Mouse (Mus musculus) left cerebral cortex, postnatal 4 days (tissue): Measurements from ENCODE around the gene Adam19. TPM values are rescaled to one million over a fixed set of nuclear protein-coding genes. Genes with fewer than 3 reads are reported as not detected.
"Not testable (repeated sequence)": the region's sequence is repeated elsewhere in the genome, so short reads cannot be mapped to it uniquely, and the experiment has no call there.

Experiments
- DNase-seq: peaks from one replicate; pipeline ENCODE4 v3.0.0-alpha.2; 2022
- intact Hi-C: fragments of 180-260 bp; cut with DNase I; formaldehyde crosslinking; loops from one replicate; pipeline ENCODE4 v1.15.1; 2025
- total RNA-seq, 2 experiments: library from RNA; stranded (reverse); gene quantifications; 2 replicates each; pipeline ENCODE4 v1.2.3; 2021

The Adam19 gene
- total RNA-seq, result 10 to 100 TPM; 40.0 to 44.9 TPM

DNA sequence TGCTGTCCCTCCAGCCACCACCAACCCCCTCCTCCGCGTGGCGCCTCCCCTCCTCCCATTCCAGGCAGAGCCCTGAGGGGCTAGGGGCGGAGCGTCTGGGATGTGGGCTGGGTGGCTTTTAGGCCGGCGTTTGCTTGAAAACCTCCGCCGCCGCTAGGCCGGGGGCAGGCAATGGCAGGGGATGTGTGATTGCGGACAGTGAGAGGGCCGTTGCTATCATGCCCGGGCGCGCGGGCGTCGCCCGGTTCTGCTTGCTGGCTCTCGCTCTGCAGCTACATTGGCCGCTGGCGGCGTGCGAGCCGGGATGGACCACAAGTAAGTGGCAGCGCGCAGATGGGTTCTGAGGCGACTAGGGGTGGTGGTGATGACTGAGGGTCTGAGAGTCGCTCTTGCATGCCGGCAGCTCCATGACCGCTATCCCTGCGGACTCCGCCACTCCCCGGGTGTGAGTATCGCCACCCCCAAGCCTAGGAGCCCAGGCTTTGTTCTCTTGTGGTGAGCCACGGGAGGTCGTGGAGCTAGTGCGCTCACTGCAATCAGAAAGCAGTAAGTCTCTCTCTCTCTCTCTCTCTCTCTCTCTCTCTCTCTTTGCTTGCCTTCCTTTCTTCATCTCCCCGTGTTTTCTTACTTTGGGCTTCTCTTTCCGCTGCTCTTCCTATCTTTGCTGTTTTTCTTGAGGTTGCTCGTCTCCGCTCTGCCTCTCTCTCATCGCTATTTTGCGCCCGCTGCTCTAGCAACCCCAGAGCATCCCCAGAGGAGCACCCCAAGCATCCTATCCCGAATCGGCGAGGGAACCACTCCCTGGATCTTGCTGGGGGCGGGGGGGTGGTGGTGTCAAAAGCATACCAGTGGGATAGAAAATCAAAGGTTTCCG, at the start of gene Adam19:
Gene Adam19, plus strand, starts transcription at position 97 of the 874 bp plus-strand sequence.
- DNase-seq, result peak; percentile 88
- intact Hi-C loops, result loop anchor here (10.0 kb wide), 1 partner anchor 91 kb away; no protein-coding TSS in a partner anchor

DNA sequence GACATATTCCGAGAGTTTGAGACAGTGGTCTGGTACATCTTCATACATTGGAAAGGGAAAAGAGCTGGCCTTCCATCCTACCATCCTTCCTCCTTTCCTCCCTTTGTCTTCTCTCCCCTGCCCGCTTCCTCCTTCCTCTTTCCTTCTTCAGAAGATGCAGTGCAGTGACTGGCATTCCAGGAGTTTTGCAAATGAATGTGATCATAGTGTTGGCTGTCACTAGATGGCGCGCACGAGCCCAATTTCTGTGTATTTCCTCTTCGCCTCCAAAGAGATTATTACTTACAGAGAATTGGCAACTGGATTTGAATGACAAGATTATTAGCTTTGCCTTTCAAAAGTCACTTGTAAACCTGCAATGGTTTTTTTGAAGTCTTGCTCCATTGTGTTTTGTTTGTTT, 39.7 kb upstream of the Adam19 start:
- peak; percentile 76 for DNase-seq
- intact Hi-C loops, result no loop called here

DNA sequence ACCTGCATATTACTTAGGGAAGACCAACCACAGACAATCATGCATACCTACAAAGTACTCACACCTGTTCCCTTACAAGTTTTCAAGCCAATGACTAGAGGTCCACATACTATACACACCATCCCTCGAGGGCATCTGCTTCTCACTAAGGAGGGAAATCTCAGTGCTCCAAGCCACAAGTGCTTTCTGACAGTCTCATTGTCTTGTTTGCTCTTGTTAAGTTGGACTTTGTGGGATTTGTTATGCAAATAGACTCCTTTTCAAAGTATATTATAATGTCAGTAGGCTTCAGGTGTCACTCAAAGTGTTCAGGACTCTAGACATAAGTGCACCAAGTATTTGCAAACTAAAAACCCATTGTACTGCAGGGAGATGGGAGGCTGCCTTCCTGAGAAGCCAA, 35.5 kb upstream of the Adam19 start:
- intact Hi-C loops, result loop anchor here (10.0 kb wide), 1 partner anchor 195 kb away; no protein-coding TSS in a partner anchor
- no peak for DNase-seq

DNA sequence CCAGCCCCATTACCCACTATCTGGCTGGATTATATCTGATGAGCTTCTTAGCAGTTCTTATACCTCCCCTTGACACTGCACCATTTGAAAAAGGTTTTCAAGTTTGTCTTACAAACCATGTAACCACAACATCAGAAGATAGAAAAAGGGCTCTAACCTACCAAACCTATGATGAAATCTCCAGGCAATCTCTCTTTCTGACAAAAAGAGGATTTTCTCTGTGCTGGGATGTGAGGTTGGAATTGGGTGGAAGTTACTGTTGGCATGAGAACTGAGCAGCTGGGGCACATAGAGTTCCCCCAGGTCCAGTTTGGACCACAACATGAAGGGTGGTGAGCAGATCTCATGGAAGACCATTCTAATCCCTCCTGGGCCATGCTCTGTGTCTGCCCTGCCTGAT, 33.9 kb upstream of the Adam19 start:
- DNase-seq, result no peak
- intact Hi-C loops, result loop anchor here (10.0 kb wide), 1 partner anchor 193 kb away; no protein-coding TSS in a partner anchor

DNA sequence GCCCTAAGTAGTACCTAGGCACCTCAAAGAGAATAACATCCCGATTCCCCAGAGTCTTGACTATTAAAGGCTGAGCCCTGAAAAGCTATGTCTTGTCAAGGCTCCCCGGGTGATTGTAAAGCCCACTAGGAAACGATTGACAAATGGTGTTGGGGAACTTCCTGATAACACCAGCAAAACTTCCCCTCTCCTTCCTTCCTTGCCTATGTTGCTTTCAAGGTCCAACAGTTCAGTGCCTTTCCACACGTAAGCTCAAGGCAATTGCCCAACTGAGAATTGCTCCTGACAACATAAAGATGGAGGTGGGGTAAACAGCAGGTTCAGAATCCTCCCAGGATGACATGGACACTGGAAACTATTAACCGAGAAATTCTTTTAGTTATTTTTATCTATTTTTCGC, 32.8 kb upstream of the Adam19 start:
- intact Hi-C loops, result loop anchor here (10.0 kb wide), 1 partner anchor 192 kb away; no protein-coding TSS in a partner anchor
- no peak for DNase-seq

DNA sequence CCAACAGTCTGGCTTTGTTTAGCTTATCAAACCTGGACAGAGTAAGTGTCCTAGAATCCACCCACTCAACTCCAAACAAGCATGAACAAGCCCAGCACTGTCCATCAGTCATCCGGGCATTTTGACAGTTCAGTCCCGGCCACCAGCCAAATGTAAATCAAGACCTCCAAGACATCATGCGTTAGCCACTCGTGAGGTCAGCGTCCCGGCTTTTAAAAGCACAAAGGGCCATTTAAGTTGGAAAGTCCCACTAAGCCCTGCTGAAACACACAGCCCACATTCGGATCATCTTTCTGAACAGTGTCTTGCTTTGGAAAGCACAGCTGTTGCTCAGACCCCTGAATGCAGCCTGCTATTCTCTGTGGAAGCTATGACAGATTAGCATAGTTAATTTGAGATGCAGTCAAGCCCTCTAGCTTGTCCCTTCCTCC, 29.8 kb upstream of the Adam19 start:
- peak; percentile 36 for DNase-seq
- intact Hi-C loops, result loop anchor here (10.0 kb wide), 1 partner anchor 189 kb away; no protein-coding TSS in a partner anchor

DNA sequence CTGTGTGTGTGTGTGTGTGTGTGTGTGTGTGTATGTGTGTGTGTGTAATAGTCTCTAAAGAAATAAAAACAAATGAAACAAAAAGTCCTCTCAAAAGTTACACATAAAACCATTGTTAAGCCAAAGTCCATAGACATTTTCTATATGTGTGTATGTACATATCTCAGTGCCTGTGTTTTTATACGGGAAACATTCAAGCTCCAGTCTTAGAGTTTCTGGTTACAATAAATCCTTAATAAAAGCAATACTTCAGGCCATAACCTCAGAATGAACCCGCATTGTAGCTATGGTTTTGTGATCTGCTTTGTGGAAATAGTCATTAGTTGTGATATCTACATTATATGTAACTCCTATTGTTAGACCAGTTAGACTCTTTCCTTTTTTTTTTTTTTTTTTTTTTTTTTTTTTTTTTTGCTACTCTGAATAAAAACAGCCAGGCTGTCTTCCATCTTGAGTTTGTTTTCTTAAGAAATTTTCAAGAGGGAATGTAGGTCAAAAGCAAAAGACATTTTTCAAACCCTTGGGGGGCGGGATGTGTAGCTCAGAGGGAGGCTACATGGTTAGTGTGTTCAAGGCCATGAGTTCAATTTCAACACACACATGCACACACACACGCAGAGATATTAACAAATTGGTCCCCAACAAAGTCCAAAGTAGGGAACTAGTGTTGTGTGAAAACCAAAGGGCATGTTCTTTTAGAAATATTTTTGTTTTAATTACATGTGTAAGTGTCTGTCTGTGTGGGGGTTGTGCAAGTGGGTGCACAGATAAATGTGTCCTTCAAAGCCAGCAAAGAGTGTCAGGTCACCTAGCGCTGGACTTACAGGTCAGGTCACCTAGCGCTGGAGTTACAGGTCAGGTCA, 27.6 kb upstream of the Adam19 start:
- DNase-seq, result no peak
- intact Hi-C loops, result loop anchor here (10.0 kb wide), 1 partner anchor 187 kb away; no protein-coding TSS in a partner anchor

DNA sequence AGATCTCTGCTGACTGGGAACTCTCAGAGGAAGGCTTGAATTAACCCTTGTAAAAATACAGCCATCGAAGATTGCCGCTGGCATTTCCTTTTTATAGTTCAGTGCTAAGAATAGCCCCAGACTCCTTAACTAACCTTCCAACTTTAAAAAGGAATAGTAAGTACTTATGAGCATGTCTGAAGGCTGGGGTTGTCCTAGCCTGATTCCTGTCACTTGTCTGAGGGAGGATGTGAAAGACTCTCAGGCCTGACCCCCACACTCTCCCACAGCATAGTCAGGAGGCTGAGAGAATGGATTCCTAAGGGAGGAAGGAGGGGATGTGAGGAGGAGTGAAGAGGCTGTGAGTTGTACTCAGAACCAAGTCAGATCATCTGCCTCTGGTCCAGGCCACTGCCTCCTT, 26.3 kb upstream of the Adam19 start:
- DNase-seq, result no peak
- intact Hi-C loops, result loop anchor here (10.0 kb wide), 1 partner anchor 185 kb away; no protein-coding TSS in a partner anchor

DNA sequence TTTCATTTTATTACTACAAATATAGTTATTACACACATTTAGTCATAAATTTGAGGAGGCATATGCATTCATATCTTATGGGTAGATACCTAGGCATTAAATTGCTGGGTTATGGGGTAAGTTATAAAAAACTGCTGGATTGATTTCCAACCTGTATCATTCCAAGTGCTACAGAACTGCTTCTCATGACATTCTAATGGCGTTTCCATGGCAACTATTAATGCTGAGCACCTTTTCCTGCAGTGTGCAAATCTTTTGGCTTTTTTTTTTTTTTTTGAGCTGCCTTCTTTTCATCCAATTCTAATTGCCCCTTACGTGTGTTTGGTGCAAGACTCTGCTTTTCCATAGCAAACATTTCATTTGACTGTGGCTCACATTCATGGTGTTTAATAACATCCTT, 25.8 kb upstream of the Adam19 start:
- intact Hi-C loops, result no loop called here
- DNase-seq, result no peak

DNA sequence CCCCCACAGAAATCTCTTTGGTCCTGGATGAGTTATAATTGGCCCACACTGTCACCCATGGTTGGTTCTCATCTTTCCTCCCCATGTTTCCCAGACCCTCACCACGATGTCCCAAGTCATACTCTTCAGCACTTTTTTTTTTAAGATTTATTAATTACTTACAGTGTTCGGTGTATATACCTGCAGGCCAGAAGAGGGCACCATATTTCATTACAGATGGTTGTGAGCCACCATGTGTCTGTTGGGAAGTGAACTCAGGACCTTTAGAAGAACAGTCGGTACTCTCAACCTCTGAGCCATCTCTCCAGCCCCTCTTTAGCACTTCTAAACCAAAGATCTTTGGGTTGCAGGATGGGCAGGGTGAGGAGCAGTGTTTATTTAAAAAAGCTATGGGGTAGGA, 24.3 kb upstream of the Adam19 start:
- DNase-seq, result no peak
- intact Hi-C loops, result no loop called here

DNA sequence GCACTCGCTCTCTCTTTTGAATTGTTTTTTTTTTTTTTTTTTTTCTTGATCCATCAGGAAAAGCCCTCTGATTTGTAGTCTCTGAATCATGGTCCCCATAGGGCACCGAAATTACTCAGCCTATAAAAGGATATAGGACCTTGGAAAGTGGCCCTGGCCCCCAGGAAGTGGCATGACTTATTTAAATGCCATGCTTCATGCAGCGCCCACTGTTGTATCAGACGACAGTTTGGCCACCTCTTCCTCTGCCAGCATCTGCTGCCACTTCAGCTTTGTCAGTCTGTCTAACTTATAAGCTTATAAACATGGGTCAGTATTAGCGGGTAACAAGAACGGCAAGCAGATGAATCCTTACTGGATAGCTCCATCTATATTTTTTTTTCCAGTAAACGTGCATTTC, 22.8 kb upstream of the Adam19 start:
- DNase-seq, result no peak
- intact Hi-C loops, result no loop called here

DNA sequence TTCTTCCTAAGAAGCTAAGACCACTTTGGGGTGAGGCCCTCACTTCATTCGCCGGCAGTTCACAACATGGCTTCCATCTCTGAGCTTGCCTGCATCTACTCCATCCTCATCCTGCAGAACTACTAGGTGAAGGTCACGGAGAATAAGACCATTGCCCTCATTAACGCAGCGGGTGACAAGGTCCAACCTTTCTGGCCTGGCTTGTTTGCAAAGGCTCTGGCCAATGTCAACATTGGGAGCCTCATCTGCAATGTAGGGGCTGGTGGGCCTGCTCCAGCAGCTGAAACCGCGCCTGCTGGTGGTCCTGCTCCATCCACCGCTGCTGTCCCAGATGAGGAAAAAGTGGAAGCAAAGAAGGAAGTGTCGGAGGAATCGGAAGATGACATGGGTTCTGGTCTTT, 19.4 kb upstream of the Adam19 start:
- no peak for DNase-seq
- intact Hi-C loops, result no loop called here

DNA sequence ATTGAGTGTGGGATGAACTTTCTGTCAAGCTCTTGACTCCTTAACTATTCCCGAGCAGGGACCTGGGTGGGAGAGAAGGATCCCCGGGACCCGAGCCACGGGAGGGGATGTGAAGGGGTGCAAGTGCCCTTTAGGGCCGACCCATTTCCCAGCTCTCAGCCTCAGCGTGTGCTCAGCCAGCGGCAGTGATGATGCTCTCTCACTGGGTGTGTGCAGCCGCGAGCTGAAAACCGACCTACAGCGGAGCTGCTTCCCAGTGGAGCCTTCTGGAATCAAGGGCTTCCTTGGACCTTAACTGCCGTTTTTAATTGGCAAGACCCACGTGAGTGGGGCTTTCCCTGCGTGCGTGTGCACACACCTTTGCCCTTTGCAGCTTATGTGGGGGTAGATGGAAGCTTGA, 16.9 kb upstream of the Adam19 start:
- intact Hi-C loops, result no loop called here
- DNase-seq, result no peak

DNA sequence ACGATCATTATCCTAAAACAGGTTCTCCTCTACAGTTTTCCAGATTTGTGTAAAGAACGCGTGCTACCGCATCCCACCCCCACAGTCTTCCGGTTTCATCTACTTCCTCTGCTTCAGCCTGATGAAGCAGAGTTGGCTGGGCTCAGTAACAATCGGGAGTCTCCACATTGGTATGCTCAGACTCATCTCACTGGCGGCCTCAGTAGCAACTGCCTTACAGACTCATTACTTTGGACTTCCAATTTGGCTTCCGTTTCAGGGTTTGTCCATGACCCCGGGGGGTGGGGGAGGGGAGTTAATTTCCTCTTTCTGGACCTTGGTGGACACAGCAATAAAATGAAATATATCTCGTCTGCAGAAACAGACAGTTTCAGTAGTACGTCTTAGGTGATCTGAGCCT, 16.5 kb upstream of the Adam19 start:
- no peak for DNase-seq
- intact Hi-C loops, result no loop called here

DNA sequence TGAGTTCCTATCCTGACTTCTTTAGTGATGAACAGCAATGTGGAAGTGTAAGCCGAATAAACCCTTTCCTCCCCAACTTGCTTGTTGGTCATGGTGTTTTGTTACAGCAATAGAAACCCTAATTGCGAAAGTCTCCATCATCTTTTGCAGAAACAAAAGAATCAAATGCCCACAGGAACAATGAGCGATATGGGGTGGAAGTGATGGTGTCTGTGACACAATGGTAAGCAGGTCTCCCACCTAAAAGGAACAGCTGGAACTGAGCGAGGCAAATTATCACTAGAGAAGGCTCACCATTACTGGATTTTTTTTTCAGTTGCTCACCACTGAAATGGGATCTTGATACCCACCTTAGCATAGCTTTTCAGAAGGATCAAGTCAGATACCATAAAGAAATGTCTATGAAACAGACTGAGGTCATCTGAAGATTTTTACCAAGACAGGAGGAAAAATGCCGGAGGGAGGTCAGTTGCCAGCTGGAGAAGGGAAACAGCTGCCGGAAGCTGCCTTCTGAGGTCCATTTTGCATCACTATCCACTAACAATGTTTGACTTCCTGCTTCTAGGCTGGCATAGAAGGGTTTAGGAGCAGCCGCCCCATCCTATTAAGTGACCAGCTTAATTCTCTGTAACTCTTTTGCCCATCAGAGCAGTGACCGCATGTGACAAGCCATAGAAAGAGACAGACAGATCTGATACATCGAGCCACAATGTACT, 14.8 kb upstream of the Adam19 start:
- intact Hi-C loops, result no loop called here
- no peak for DNase-seq

DNA sequence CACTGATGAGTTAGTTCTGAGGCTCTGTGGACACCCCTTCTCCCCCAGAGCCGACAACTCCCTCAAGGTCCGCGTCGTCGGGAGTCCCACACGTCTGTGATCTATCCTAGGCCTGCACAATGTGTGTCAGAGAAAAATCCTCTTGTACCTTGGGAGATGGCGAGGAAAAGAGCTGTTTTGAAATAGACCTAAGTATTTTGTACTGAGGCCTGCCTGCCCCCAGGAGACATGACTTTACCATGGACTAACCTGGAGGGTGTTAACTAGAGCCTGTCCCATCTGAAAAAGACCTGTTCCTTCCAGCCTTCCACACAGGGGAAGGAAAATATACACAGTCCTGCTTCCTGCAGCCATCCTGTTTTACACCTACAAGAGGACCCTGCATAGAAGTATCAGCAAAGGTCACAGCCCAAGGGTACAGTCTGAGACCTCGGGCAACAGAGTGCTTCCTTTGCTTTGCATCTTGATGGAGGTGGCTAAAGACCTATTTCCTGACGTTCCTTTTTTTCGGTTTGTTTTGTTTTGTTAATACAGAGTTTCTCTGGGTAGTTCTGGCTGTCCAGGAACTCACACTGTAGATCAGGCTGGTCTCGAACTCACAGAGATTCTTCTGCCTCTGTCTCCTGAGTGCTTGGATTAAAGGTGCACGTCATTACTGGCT, 14.1 kb upstream of the Adam19 start:
- intact Hi-C loops, result no loop called here
- no peak for DNase-seq

DNA sequence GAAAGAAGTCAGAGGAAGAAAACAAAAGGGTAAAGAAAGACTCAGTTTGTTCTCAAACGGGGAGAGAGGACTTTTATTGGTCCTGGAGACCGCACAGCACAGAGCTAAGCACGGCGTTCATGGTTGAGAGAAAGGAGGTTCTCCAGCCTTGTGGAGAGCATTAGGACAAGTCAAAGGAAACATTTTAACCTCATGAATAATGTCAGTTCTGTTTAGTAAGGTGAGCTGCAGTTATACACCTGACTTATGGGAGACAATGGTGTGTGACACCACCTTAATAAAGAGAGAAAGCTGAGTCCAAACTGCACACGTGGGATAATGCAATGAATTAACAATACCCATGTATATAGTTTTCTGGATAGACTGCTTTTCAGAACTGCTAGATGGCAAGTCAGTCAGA, 11.0 kb upstream of the Adam19 start:
- intact Hi-C loops, result no loop called here
- DNase-seq, result no peak

DNA sequence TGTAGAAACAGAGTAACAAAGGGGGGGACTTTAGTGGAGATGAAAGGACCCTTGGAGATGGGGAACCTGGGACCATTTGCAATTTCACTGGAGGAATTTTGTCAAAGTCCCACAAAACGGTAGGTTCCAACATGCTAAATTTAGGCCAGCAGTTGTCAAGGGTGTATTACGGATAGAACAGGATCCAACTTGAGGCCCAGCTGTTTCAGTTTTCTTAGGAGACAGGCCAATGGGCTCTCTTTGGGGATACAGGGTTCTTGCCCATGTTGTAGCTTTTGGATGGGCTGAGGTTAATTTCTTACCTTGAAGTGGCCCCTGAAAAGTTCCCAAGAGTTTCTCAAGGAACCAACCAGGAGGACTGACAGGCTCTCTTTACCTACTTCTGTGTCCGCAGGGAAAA, 8.5 kb upstream of the Adam19 start:
- intact Hi-C loops, result no loop called here
- DNase-seq, result no peak

DNA sequence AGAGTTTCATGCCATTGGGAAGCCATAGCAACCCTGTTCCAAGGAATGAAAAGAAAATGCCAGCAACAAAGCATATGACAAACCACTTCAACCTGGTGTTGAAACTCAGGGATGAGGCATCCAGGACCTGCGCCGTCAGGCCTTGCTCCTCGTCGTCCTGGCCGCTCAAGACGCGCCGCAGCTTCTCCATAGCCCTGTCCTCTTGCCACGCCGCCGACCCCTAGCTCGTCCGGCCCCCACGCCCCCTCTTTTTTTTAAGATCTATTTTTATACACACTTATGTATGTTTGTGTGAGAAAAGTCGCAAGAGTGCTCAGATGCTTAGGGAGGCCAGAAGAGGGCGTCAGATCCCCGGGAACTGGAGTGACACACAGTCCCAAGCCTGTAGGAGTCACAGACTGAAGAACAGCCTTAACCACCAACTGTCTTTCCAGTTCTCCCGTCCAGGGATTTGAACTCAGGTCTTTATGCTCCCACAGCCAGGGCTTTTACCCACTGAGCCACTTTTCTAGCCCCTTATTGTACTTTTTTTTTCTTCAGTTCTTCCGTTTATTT, 3.6 kb upstream of the Adam19 start, which contains the start of gene Gm12166:
Gene Gm12166, minus strand, starts transcription at position 217 of the 555 bp plus-strand sequence.
- intact Hi-C loops, result loop anchor here (10.0 kb wide), 1 partner anchor 87 kb away; no protein-coding TSS in a partner anchor

DNA sequence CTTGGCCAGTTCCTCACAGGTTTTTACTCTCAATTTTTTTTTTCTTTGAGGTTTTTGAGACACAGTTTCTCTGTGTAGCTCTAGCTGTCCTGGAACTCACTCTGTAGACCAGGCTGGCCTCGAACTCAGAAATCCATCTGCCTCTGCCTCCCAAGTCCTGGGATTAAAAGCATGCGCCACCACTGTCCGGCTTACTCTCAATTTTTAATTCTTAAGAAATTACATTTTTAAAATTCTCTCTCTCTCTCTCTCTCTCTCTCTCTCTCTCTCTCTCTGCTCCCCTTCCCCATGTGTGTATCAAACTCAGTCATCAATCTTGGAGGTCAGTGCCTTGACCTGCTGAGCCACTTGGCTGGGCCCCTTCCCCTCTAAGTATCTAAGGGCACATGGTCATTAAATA, 2.3 kb upstream of the Adam19 start:
- DNase-seq, result not testable (repeated sequence)
- intact Hi-C loops, result loop anchor here (10.0 kb wide), 1 partner anchor 89 kb away; no protein-coding TSS in a partner anchor

More for the DNA sequence above, 3.6 kb upstream of the Adam19 start, which contains the start of gene Gm12166:
- peak; percentile 61 for DNase-seq
